Mouse (Mus musculus) left cerebral cortex, postnatal 36 days (tissue): Measurements from ENCODE around the gene Cym. TPM values are rescaled to one million over a fixed set of nuclear protein-coding genes. Genes with fewer than 3 reads are reported as not detected.

Source experiments
- DNase-seq, 2 experiments: peaks; one replicate each; pipeline ENCODE4 v3.0.0; 2021 to 2022; ENCODE audit warnings: low spot score in 2 of 2, mixed read lengths in 1 of 2
- intact Hi-C: fragments of 180-260 bp; cut with DNase I; formaldehyde crosslinking; loops from one replicate; pipeline ENCODE4 v1.15.1; 2025
- total RNA-seq, 2 experiments: library from RNA; stranded (reverse); gene quantifications; 2 replicates each; pipeline ENCODE4 v1.2.3; 2021

Gene Cym
- total RNA-seq, 2 experiments from 2014 or later: not detected

DNA sequence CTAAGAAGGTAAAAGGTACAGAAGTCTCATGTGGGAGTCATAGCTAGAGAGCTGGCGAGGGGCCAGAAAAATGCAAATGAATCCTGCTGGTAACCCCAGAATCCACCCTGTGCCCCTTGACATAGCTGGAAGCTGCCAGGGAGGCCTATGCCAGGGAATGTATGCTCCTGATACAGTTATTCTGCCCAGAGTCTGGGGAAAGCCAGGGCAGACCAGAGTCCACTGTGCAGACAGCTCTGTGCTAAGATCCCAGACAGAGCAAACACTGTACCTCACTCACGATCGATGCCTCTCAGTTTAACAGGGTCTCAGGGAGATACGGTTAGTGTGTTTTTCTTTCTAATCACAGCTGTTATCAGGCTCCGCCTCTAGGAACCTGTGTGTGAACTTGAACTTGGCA is 8.3 kb upstream of the Cym start:
- no peak for DNase-seq
- intact Hi-C loops: loop anchor here (5.0 kb wide), 1 partner anchor 127 kb away; no protein-coding TSS in a partner anchor

DNA sequence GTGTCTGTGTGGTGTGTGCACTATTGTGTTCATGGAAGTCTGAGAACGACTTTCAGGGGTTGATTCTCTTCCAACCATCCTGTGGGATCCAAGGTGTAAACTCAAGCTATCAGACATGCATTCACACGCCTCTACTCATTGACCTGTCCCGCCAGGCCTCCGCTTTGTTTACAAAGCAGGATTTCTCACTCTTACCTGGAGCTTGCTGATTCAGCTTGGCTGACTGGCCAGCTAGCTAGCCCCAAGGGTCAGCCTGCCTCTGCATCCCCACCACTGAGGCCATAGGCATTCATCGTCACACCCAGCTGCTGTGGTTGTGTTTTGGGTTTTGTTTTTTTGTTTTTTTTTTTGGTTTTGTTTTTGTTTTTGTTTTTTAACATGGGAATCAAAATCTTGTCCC is 7.7 kb upstream of the Cym start:
- DNase-seq: no peak
- intact Hi-C loops: no loop called here

DNA sequence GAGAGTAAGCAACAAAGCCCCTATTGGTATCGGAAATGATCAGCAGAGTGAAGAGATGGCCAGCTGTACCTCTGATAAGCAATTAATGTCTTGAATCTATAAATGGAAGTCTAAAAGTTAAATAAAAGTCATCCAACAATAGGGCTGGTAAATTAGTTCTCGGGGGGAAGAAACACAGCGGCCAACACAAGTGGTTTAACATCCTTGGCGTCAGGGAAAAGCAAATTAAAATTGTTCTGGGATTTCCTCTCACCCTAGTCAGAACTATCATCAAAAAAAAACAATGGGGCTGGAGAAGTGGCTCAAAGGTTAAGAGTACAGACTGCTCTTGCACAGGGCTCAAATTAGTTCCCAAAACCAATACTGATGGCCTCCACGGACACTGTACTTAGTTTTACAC is 4.3 kb upstream of the Cym start:
- DNase-seq: no peak
- intact Hi-C loops: no loop called here

DNA sequence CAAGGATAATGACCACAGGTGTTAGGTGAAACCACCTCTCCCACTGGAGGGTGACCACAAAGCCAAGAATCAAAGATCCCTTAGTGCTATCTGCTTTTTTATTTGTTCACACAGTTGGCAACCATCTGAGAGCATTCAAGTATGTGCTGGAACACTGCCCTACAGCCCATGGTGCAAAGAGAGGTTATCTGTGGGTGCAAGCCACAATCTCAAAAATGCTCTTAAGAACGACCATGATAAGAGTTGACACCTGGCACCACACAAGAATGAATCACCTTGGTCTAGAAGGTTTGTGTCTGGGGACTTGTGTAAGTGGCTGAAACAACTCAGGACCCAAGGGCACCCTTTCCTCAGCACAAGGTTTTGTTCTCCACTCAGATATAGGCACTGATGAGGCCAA is 1.7 kb upstream of the Cym start:
- intact Hi-C loops: no loop called here
- no peak for DNase-seq

GRCm38 (mm10) chr3:107218572-107218971 is 3.0 kb downstream of the Cym start:
- no peak for DNase-seq
- intact Hi-C loops: no loop called here

DNA sequence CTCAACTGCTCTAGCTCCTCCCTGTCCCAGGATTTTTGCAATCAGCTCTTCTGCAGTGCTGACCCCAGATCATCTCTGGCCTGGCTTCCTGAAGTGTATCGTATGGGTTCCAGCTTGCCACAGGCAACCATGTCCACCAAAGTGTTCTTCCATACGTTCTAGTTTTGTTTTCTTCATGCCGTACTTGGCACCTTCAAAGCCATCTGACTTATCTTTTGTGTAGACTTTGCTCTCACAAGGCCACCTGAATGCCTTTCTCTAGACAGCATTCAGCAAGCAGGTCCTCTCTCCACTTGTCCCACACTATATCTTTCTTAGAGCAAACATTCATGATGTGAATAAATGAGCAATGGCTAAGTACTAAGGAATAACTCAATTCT is 4.4 kb downstream of the Cym start:
- DNase-seq: no peak
- intact Hi-C loops: no loop called here

DNA sequence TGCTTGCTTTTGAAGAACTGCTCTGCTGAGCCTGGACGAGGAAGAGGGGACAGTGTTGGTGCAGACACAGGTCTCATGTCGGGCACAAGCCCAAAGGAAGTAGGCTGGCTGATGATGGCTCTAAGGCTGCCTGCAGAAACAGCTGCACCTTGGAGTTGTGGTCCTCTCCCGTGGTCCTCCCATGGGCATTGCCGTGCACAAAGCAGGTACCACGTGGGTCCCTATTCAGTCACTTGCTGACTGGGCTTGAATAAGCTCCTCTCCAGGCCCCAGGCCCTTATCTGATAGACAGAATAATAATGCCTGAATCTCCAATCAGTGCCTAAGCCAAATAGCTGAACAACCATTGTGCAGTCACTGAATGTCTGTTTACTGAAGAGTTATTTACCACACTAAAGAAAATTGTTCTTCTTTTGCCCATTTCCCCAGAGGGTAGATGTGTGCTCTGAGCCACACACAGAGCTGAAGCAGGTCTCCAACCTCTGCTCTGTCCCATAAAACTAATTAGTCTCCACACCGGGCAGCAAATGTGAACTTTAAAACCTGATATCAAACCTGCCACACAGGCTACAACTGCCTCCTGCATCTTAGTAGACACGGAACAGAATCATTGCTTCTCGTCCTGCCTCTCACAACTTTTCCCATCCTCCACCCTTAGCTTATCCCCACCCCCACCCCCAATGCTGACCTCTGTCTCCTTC is 5.0 kb downstream of the Cym start:
- DNase-seq: no peak
- intact Hi-C loops: no loop called here

GRCm38 (mm10) chr3:107214606-107215005 is 6.9 kb downstream of the Cym start:
- DNase-seq: no peak
- intact Hi-C loops: no loop called here

GRCm38 (mm10) chr3:107207625-107208253 is 13.8 kb downstream of the Cym start:
- no peak for DNase-seq
- intact Hi-C loops: loop anchor here (2.0 to 5.0 kb wide), 3 partner anchors 25 to 260 kb away; no protein-coding TSS in a partner anchor

DNA sequence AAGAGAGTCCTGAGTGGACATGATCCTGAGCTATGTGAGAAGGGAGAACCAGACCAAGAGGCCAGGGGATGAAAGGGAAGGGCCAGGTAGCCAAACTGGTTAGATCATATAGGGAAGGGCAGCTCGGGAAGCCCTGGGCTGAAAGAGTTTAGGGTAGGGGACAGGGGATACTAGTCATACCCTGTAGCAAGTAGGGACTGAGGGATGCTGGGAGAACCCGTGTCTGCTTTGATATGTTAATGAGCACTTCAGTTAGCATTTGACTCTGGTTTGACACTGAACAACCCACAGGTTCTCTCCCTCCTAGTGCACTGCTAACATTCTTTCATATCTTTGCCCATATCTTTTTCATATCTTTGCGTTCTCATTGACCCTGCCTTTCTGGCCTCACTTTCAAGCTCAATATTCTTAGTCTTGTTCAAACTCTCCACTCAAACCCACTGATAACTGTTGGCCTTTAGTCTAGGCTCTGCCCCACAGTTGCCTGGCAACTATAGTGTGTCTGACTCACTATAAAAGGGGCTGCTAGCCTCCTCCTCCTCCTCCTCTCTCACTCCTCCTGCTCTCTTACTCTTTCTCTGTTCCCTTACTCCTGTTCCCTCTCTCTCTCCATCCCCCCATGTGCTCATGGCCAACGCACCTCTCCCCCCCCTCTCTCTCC is 14.9 kb downstream of the Cym start:
- intact Hi-C loops: loop anchor here (2.0 to 5.0 kb wide), 3 partner anchors 26 to 261 kb away; no protein-coding TSS in a partner anchor
- no peak for DNase-seq

- intact Hi-C loops: loop anchor here (2.0 to 5.0 kb wide), 3 partner anchors 27 to 261 kb away; no protein-coding TSS in a partner anchor
- peak; percentile 46 to 72 for DNase-seq
Measured at GRCm38 (mm10) chr3:107205994-107206393, 15.5 kb downstream of the Cym start.

- intact Hi-C loops: loop anchor here (5.0 kb wide), 1 partner anchor 262 kb away; no protein-coding TSS in a partner anchor
- no peak for DNase-seq
Measured at GRCm38 (mm10) chr3:107205170-107205569, 16.4 kb downstream of the Cym start.

- DNase-seq: no peak
- intact Hi-C loops: no loop called here
Measured at GRCm38 (mm10) chr3:107204413-107204812, 17.1 kb downstream of the Cym start.

GRCm38 (mm10) chr3:107201310-107202180 is 20.0 kb downstream of the Cym start:
- DNase-seq: no peak
- intact Hi-C loops: no loop called here

DNA sequence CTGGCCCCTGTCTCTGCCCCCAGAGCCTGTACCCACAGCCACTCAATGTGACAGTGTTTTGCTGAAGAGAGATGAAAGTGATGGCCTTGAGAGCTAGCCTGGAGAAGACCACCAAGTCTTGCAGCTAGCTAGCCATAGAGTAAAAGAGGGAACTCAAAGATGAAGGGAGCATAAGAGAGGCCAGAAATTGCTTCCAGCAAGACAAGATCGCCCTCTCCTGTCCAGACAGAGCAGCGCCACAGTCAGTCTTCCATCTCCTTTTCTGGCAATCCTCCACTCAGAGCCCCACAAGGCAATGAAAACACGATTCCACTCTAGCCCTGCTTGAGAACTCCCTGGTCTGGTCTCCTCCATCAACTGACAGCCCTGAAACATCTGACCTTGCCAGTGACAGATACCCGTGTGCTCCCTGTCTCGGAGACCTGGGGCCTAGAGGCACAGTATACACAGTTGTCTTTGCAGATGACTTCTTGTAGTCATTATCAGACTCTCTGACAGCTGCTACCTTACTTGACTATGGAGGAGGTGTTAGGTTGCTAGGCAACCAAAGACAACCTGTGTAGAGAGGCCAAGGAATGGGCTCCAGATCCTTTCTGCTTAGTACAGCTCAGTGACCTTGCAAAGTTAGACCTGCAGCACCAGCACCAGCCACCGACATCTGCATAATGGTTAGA is 33.2 kb downstream of the Cym start:
- intact Hi-C loops: loop anchor here (1.0 to 2.0 kb wide), 2 partner anchors 94 to 282 kb away; no protein-coding TSS in a partner anchor
- peak; percentile 55 to 64 for DNase-seq

DNA sequence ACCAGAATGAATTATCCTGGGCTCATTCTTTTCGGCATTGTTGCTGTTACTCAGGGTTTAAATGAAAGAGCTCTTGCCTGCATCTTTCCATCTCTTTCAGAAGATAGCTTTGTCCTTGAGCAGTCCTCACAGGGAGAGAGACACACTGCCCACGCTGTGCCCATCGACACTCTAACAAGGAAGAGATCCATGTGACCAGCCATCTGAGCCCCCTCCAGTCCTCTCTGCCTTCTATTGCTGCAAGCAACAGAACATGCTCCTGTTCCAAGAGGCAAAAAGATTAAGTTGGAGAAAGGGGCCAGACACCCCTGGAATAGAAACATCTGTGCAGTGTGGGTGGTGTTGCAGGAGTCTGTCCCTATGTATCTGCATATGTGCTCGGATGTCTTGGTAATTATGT is 34.5 kb downstream of the Cym start:
- DNase-seq: peak in 1 of 2 experiments; percentile 18
- intact Hi-C loops: no loop called here

GRCm38 (mm10) chr3:107185597-107185996 is 35.9 kb downstream of the Cym start:
- no peak for DNase-seq
- intact Hi-C loops: no loop called here

- intact Hi-C loops: no loop called here
- no peak for DNase-seq
Measured at GRCm38 (mm10) chr3:107183178-107183577, 38.4 kb downstream of the Cym start.

GRCm38 (mm10) chr3:107182756-107183155 is 38.8 kb downstream of the Cym start, which contains the start of gene Kcna10:
TSS of gene Kcna10 (plus strand) at chr3:107183056.
- intact Hi-C loops: no loop called here
- no peak for DNase-seq
